Mouse (Mus musculus): Measurements from ENCODE around the gene Eif4g1. TPM values are rescaled to one million over a fixed set of nuclear protein-coding genes. Genes with fewer than 3 reads are reported as not detected.
A peak's percentile ranks its signal among the peaks of the same experiment; 100 is the strongest.
"Not testable (repeated sequence)": the region's sequence is repeated elsewhere in the genome, so short reads cannot be mapped to it uniquely, and the experiment has no call there.

The Eif4g1 gene
- total RNA-seq (2021): 100 to 1,000 TPM; 329 to 339 TPM
- long read RNA-seq, experiment 1, full-length matches to known transcripts: 9 of 168 reads
- long read RNA-seq, experiment 1, partial matches to known transcripts: 90 of 168 reads
- long read RNA-seq, experiment 1, other reads (novel, unspliced or antisense): 69 of 168 reads
- long read RNA-seq, experiment 2, full-length matches to known transcripts: 6 of 187 reads
- long read RNA-seq, experiment 2, partial matches to known transcripts: 118 of 187 reads
- long read RNA-seq, experiment 2, other reads (novel, unspliced or antisense): 63 of 187 reads

DNA sequence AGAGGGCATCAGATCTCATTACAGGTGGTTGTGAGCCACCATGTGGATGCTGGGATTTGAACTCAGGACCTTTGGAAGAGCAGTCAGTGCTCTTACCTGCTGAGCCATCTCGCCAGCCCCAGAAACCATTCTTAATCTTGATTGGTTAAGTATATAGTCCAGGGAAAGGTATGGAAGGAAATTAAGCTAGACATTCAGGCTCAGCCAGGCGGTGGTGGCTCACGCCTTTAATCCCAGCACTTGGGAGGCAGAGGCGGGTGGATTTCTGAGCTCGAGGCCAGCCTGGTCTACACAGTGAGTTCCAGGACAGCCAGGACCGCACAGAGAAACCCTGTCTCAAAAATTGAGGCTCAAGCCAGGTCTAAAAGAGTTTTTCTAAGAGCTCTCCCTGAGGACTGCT is at the start of gene Eif4g1:
Gene Eif4g1 (plus strand): TSS at position 301 of the 400 bp plus-strand sequence.
- not testable (repeated sequence) for DNase-seq (ENCODE audit: low spot score in 2 of 2)

DNA sequence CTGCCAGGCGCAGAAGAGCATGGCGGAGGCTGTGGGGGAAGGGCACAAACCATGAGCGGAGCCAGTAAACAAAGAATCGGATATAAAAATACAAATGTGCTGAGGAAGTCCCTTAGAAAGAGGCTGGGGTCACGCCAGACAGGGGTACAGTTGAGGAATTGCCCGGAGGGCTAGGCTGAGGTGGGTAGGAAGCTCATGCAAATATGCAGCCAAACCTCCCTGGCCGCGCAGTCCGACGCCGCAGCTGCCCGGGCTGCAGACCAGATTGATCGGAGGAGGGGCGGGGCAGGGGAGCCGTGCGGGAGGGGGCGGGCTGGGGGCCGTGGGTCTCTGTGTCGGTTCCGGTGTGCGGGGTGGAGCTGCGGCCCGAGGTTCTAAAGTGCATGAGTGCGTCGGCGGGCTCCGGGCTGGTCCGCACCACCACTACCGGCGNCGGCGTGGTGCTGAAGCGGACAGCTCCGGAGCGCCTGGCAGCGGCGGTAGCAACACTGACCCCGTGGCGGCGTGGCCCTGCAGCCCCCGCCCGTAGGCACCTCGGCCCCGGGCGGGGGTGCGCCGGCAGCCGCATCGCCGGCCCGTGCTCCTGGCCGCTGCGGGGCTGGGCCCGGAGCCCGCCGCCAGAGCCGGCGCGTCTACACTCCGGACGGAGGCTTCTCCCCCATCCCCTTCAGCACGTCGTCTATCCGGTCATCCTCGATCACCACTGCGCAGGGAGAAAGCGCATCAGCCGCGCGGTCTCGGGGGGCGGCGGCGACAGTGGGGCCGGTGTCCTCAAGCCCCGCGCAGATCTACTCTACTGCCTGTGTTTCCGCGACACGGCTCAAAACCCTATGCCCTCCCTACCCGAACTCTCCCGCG is 48.3 kb upstream of the Eif4g1 start:
- peak in 1 of 2 experiments; percentile 39 for DNase-seq (ENCODE audit: low spot score in 2 of 2)

DNA sequence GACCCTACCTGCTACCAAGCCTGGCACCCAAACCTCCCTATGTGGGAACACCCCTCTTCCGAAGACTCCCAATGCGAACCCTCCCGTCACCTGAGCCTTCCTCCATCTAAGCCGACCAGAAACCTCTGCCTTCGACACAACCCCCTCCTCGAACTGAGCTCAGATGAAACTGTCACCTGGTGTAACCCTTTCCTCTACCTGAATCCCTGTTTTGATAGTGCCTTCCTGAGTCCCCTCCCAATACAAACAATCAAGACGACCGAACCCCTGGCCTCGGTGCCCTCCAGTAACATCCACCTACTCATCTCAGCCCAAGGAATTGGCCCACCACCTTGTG is 47.7 kb upstream of the Eif4g1 start:
- no peak for DNase-seq (ENCODE audit: low spot score in 2 of 2)

DNA sequence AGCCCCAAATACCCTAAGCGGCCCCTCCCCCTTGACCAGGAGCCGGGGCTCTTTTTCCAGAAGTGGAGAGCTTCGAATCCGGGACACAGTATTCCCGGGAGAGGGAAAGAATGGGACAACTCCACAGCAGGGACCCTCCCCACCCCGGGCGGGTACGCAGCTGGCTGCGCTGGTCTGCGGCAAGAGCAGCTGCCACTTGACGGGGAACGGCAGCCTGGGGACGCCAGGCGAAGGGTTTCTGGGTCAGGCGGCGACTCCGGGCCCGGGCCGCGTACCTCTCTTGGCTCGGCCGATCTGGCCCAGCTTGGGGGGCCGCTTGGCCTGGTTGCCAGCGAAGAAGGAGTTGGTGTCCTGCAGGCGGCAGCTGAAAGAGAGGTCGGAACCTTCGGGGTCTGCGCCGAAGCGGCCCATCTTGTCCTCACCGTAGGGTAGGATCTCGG is 47.3 kb upstream of the Eif4g1 start:
- peak in 1 of 2 experiments; percentile 25 for DNase-seq (ENCODE audit: low spot score in 2 of 2)

DNA sequence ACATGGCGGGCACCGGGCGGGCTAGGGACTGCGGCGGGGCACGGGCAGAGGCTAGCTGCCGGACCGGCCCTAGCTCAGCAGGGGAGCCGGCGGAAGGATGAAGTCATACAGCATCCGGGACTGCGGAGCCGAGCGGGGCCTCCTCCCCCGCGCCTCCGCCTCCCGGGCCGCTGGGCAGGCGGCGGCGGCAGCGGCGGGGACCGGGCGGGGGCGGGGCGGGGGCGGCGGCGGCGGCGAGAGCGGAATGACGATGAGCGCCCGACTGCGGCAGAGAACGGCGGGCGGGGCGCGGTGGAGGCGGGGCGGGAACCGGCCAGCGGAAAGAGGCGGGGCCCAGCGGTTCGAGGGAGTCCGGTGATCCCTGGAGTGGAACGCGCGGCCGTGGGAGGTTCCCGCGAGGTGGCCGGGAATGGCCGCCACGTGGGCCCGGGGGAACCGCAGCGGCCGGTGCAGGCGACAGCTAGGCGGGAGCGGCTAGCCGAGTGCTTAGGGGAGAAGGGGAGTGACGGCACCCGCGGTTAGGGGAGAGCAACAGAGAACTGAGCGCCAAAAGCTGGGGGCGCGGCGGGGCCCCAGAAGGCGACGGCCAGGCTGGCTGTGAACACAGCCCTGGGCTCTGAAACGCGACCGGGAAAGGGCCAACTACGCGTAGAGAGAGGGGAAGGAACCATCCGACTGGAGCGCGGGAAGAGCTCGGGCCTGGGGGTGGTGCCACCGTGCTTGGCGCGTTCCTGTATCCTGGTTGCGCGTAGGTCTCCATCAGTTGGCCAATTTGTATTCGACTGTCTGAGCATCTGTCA is 46.7 kb upstream of the Eif4g1 start, which contains the start of gene Camk2n2:
Gene Camk2n2 (minus strand): TSS at position 97 of the 800 bp plus-strand sequence.
- DNase-seq (ENCODE audit: low spot score in 2 of 2): peak; percentile 37 to 46

DNA sequence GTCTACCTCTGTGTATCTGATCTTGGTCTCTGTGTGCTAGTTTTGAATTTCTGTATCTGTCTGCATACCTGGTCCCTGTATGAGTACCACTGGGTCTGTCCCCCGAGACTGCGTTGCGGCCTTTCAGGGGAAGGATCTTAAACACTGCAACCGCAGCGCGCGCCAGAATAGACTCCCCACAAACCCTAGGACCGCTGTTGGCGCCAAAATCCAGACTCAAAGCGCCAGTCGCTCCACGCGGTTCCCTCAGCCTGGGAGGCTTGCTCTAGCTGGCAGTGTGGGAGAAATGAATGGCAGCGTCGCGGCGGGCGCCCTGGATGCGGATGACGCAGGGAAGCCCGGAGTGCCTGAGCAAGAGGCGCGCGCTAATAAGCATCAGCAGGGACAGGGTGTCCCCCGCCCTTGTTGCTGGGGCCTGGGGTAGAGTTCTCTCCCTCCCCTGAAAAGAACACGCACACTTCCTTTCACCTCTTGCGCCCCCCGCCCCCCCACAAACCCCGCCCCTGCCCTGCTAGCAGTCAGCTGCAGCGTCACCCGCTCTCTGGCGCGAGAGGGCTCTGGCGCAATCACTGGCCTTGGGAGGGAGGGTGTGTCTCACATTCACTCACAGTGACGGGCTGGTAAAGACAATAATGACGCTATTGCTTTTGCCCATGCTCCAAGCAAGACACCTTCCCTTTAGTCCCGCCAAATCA is 46.0 kb upstream of the Eif4g1 start:
- peak in 1 of 2 experiments; percentile 31 for DNase-seq (ENCODE audit: low spot score in 2 of 2)

DNA sequence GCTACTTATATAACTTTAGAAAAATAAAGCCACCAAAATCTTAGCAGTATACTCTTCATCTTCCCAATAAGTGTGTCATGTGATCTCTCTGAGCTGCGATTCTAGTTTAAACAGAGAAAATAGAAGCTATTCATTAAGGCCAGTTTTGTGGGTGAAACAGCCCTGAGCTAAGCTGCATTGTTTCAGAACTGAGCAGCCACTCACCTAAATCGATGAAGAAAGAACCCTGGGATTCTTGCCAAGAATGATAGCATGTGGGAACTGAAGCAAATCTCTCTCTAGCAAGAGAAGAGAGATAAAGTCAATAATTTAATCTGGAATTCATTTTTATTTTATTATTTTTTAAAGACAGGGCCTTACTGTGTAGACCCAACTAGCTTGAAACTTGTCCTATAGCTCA is 44.9 kb upstream of the Eif4g1 start:
- no peak for DNase-seq (ENCODE audit: low spot score in 2 of 2)

DNA sequence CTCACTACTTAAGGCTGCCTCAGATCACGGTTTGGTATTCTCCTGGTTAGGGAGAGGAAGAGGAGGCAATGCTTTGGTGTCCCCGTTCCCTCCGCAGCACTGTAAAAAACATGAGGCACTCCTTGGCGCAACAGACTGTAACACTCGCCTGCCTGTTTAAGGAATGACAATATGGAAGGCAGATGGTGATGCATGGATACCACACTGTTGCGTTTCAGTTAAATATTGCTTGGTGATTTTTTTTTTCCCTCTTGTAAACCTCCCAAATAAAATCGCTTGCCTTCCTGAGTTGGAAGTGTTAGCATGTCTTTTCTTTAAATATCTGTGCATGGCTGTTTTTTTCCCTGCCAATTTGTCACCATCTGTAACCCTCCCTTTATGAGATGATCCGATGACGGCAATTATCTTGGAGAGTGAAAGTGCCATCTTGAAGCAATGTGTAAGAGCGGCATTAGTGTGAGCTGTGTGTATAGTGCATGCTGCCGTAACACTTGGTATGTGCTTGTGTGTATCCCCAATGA is 39.2 kb upstream of the Eif4g1 start:
- DNase-seq (ENCODE audit: low spot score in 2 of 2): no peak

DNA sequence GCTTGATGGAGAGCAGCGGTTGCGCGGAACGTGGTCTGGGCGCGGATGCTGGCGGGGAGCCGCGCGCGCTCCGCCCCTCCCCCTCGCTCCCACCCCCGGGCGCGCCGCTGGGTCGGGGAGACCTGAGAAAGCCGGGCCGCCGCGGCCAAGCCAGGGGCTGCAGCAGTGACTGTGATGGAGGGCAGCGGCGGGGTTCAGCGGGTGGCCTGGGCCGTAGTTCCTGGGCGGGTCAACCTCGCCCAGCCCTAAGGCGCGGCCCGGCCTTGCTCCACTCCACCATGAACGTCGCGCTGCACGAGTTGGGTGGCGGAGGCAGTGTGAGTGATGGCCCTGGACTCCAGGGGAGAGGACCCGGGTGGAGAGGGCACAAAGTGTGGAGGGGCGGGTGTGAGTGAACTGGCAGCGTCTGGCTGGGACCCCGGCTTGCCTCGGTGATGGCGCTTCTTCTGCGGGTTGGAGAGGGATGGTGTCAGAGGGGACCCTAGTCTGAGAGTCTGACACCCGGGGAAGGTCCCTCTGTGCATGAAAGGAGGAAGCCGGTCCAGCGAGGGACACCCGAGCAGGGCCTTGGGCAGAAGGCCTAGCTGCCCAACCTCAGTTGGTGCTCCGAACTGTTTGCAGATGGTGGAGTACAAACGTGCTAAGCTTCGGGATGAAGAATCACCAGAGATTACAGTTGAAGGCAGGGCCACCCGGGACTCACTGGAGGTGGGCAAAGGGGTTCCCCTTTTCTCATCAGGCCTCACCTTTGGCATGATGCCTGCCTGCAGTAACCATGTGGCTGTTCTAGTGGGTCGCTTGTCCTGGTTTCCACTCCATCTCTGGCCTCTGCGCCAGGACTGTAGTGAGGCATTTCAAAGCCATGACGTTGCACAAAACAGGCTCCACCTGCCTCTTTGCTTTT is 38.1 kb upstream of the Eif4g1 start, which contains the start of gene Ece2:
Gene Ece2 (plus strand): TSS at position 98 of the 904 bp plus-strand sequence.
- DNase-seq (ENCODE audit: low spot score in 2 of 2): no peak

DNA sequence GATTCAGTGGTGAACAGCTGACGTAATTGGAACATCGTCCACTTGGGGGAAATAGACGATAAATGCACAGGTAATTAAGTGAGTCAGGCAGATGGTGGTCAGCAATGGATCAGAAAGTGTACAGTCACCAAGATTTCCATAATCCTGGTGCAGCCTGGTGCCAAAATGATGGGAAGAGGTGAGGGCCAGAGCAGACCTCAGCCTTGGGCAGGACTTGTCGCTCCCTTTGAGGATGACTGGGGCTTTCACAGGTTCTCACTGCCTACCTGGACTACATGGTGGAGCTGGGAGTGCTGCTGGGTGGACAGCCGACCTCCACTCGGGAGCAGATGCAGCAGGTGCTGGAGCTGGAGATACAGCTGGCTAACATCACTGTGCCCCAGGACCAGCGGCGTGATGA is 30.7 kb upstream of the Eif4g1 start:
- no peak for DNase-seq (ENCODE audit: low spot score in 2 of 2)

DNA sequence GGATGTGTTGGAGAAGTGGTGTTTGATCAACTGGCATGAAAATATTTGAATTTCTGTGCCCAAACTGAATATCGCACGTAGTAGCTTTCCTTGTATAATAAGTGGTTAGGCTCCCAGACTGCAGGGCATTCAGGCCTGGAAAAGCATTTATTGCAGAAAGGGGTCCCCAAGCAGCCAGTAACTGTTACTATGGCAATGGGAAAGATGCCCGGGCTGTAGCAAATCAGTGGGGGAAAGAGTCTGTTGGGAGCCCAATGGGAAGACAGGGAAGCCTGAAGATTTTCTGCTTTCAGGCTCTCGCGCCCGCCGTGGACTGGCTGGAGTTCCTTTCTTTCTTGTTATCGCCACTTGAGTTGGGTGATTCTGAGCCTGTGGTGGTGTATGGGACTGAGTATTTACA is 29.7 kb upstream of the Eif4g1 start:
- DNase-seq (ENCODE audit: low spot score in 2 of 2): no peak

DNA sequence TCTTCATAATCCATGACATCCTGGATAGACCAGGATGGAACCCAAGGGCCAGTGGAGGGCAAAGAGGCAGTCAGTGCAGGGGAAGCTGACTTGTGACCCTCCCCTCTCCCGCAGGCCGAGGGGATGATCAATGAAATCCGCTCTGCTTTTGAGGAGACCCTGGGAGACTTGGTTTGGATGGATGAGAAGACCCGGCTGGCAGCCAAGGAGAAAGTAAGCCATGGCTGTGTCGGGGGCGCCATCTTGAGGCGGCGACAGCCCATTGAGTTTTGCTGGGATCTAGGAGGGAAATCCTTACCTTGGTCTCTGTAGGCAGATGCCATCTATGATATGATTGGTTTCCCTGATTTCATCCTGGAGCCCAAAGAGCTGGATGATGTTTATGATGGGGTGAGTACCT is 26.0 kb upstream of the Eif4g1 start:
- DNase-seq (ENCODE audit: low spot score in 2 of 2): peak; percentile 41 to 76

DNA sequence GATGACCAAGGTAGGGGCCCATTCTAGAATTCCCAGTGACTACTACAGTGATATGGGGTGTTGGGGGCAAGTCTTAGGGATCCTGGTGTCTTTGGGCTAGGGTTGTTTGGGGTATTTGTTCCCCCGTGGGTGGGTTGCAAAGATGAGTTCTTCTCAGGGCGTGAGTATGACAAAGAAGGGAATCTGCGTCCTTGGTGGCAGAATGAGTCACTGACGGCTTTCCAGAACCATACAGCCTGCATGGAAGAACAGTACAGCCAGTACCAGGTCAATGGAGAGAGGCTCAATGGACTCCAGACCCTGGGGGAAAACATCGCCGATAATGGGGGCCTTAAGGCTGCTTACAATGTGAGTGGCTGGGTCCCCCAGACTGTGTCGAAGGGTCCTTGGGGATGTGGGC is 24.2 kb upstream of the Eif4g1 start:
- no peak for DNase-seq (ENCODE audit: low spot score in 2 of 2)

DNA sequence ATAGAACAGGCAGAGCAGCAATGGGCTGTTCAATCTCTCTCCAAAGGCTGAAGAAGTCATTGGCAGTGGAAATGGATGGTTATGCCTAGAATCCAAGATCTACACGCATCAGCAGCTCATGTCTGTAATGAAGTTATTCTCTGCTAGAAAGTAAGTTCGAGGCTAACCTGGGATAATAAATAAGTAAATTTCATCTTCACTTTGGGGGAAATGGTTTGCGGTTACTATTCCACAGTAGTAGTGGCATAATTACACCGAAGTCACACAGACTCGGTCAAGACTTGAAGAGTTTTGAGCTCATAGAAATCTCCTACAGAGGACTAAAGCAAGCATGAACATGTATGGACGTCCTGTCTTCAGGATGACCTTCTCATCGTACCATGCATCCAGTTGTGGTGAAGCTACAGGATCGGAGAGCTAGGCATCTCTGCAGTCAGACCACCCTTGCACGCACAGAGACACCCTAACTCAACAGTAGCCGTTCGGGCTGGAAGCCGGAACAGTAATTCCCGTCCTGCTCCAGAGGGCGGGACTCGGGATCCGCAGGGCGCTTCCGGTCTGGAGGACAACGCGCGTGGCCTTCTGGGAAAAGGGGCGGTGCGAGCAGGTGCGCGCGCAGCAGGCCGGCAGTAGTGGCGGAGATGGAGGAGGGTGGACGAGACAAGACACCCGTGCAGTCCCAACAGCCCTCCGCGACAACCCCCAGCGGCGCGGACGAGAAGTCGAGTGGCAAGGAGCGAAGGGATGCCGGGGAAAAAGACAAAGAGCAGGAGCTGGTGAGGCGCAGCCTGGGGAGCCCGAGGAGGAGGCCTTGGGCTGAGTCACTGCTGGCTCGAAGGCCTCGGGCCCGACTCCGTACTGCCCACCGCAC is 16.8 kb upstream of the Eif4g1 start, which contains the start of gene Psmd2:
Gene Psmd2 (plus strand): TSS at position 577 of the 871 bp plus-strand sequence.
- peak; percentile 96 to 98 for DNase-seq (ENCODE audit: low spot score in 2 of 2)

DNA sequence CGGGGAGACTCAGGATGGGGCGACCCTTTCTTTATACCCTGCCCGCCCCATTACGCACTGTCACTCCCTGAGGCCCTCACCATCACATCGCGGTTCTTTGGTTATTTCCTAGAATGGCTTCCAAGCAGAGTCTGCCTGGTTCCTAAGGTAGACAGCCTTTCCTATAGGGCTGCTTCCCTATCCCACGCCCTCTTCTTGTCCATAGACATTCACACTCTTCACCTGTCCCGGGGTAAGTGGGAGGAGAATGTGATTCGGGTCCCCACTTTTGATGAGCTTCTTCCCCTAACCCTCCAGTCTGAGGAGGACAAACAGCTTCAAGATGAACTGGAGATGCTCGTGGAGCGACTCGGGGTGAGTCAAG is 16.2 kb upstream of the Eif4g1 start:
- no peak for DNase-seq (ENCODE audit: low spot score in 2 of 2)

DNA sequence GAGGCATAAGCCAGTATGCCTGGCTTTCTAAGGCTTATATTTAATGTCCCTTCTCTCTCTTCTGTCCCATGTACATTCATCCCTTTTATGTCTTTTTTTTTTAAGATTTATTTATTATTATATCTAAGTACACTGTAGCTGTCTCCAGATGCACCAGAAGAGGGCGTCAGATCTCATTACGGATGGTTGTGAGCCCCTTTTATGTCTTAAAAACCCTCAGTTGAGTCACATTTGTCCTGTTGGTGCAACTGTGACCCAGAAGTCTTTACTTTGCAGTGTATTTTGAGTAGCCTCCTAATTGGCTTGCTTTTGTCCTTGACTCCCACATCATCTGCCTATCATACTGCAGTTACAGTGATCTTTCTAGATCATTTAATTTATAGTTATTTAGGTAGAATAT is 14.8 kb upstream of the Eif4g1 start:
- no peak for DNase-seq (ENCODE audit: low spot score in 2 of 2)

DNA sequence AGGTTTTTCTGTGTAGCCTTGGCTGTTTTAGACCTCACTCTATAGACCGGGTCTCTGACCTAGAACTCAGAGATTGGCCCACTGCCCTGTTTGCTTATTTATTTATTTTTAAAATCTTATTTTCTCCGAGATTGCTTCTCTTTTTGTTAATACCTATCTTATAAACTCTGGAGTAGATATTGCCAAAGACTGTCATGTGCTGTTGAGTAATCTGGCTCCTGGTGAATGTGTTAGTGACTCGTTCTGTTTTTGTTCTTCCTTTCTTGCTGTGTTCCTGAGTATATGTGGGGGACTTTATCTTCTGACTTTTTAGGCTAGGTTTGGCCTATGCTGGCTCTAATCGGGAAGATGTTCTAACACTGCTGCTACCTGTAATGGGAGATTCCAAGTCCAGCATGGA is 10.5 kb upstream of the Eif4g1 start:
- DNase-seq (ENCODE audit: low spot score in 2 of 2): no peak

DNA sequence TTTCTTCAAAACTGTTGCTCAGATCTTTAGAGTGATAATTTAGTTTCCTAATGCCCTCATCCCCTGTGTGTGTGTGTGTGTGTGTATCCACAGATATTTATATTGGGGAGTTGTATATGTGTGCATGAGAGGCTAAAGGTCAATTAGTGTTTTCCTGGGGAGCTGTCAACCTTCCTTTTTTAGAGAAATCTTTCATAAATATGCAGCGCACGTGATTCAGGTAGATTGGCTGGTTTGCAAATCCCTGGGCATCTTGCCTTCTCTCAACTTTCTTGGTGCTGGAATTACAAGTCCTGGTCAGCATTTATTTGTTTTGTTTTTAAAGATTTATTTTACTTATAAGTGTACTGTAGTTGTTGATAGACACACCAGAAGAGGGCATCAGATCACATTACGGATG is 2.2 kb downstream of the Eif4g1 start:
- DNase-seq (ENCODE audit: low spot score in 2 of 2): no peak

DNA sequence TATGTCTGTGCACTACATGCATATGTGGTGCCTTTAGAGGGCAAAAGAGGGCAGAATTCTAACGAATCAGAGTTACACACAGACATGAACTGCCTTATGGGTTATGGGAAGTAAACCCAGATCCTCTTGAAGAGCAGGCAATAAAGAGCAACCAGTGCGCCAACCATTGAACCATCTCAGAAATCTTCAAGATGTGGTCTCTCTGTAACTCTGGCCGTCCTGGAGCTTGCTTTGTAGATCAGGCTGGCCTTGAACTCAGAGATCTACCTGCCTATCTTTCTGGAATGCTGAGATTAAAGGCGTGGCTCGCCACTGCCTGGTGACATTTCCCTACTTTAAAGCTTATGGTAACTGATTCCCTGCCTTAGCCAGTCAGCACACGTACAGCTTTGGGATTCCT is 3.8 kb downstream of the Eif4g1 start:
- no peak for DNase-seq (ENCODE audit: low spot score in 2 of 2)

All from gastrocnemius, postnatal 4 days (tissue).